Mouse (Mus musculus) ES-CJ7 (cell line): ENCODE data around the gene Gm11027.

ENCODE experiments used
- DNase-seq: peaks from one replicate; pipeline ENCODE4 v3.0.0; 2011; ENCODE audit warnings: low read depth, low spot score

Gm11027 gene

GRCm38 (mm10) chr12:116279181-116279580 is 4.0 kb downstream of the Gm11027 start:
- no peak for DNase-seq

GRCm38 (mm10) chr12:116280149-116280652 is 5.0 kb downstream of the Gm11027 start:
- DNase-seq, result no peak

- DNase-seq, result peak; percentile 100
These were observed 5.6 kb downstream of the Gm11027 start, which contains the start of gene Esyt2 for GRCm38 (mm10) chr12:116280653-116281364. Gene Esyt2, plus strand, starts transcription at chr12:116281196.

- peak; percentile 48 for DNase-seq
These were observed 6.5 kb downstream of the Gm11027 start for GRCm38 (mm10) chr12:116281427-116282281.

GRCm38 (mm10) chr12:116282856-116283255 is 7.7 kb downstream of the Gm11027 start:
- no peak for DNase-seq

GRCm38 (mm10) chr12:116283511-116283910 is 8.3 kb downstream of the Gm11027 start:
- no peak for DNase-seq

GRCm38 (mm10) chr12:116293185-116293584 is 18.0 kb downstream of the Gm11027 start:
- no peak for DNase-seq

- no peak for DNase-seq
These were observed 18.6 kb downstream of the Gm11027 start for GRCm38 (mm10) chr12:116293599-116294292.

GRCm38 (mm10) chr12:116299906-116300305 is 24.7 kb downstream of the Gm11027 start:
- DNase-seq, result no peak

GRCm38 (mm10) chr12:116302181-116302580 is 27.0 kb downstream of the Gm11027 start:
- DNase-seq, result no peak

- DNase-seq, result no peak
These were observed 30.9 kb downstream of the Gm11027 start for GRCm38 (mm10) chr12:116306042-116306441.

- DNase-seq, result no peak
These were observed 32.7 kb downstream of the Gm11027 start for GRCm38 (mm10) chr12:116307870-116308269.

GRCm38 (mm10) chr12:116308612-116309011 is 33.4 kb downstream of the Gm11027 start:
- DNase-seq, result no peak

- no peak for DNase-seq
These were observed 38.6 kb downstream of the Gm11027 start for GRCm38 (mm10) chr12:116313816-116314215.

- DNase-seq, result no peak
These were observed 40.3 kb downstream of the Gm11027 start for GRCm38 (mm10) chr12:116315498-116315897.

- no peak for DNase-seq
These were observed 42.6 kb downstream of the Gm11027 start for GRCm38 (mm10) chr12:116317818-116318217.
